In the genomic region with DNA sequence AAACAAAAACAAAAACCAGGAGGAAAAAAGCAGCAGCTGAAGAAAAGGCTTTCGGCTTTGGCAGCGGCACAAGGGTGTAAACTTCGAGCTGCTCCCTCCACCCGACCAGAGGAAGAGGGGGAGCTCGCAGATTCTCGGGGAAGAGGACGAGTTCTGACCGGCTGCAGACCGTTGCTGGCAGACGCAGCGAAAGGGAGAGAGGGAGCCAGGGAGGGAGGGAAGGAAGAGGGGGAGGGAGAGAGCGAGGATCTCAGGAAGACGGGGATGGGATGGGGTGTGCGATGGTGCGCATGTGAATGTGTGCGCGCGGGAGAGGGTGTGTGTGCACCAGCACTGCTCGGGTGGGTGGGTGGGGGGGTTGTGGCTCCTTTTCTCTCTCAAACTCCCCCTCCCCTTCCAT, we compare ENCODE assay signal across 9 mouse cellular contexts. TPM values are rescaled to one million over a fixed set of nuclear protein-coding genes. Genes with fewer than 3 reads are reported as not detected.
DNase-seq lines count a peak whose midpoint lies in the region; ATAC-seq and TF ChIP-seq lines count a peak whose summit lies in the region.
"Had no signal": no experiment of that assay in that cellular context is flagged by ENCODE, and none has a peak within 500 bp of the region (broad histone marks: within the 10 kb centered on the region; RNA-seq: fewer than 3 reads in every experiment).

No protein-coding gene starts in this region.

- no peak for TF ChIP-seq CTCF in gastrocnemius, adult 2 months (IDR thresholded peaks at IDR 0.05)
- no peak for TF ChIP-seq CTCF in left cerebral cortex, adult 2 months (IDR thresholded peaks at IDR 0.05)

- intact Hi-C loops in gastrocnemius, adult 2 months (cut with DNase I): loop anchor here (2.0 kb wide), 1 partner anchor 25 kb away; no protein-coding TSS in a partner anchor
- intact Hi-C loops in left cerebral cortex, adult 2 months (cut with DNase I): loop anchor here (2.0 to 5.0 kb wide), 2 partner anchors 25 to 37 kb away; no protein-coding TSS in a partner anchor

- H3K4me1 ChIP-seq in hindbrain, embryonic 15.5 days (replicated peaks): peaks cover 57% of the 10 kb centered on the region
- peaks cover 29% of the 10 kb centered on the region for H3K4me1 ChIP-seq in stomach, embryonic 14.5 days (ENCODE audit: control insufficient read depth, insufficient read depth, low read length)

- H3K9ac ChIP-seq in hindbrain, embryonic 15.5 days: peak overlapping the region; percentile 19; the same call in 1 of the 2 replicates
- H3K9ac ChIP-seq in stomach, embryonic 14.5 days (replicated peaks; ENCODE audit: low read depth, low read length): no peak overlapping the region

- H3K36me3 ChIP-seq in hindbrain, embryonic 15.5 days: no peaks in the 10 kb centered on the region
- no peaks in the 10 kb centered on the region for H3K36me3 ChIP-seq in stomach, embryonic 14.5 days (ENCODE audit: control insufficient read depth, insufficient read depth, low read length)

- peak; percentile 55 to 82 for DNase-seq in adrenal gland, adult (ENCODE audit: inconsistent age in 2 of 2, low spot score in 1 of 2)
- no peak for DNase-seq in adrenal gland, postnatal 4 days (ENCODE audit: low spot score in 2 of 2)
- DNase-seq in cerebellum, adult 9-10 months: peak; percentile 91
- peak; percentile 89 for DNase-seq in gastrocnemius, adult 2 months
- peak; percentile 74 to 77 for DNase-seq in left cerebral cortex, adult 2 months (ENCODE audit: extremely low spot score in 1 of 2, low spot score in 2 of 2)
- peak; percentile 81 to 92 for DNase-seq in lung, postnatal 4 days

- no peaks in the 10 kb centered on the region for H3K9me3 ChIP-seq in hindbrain, embryonic 15.5 days
- no peaks in the 10 kb centered on the region for H3K9me3 ChIP-seq in stomach, embryonic 14.5 days (ENCODE audit: control insufficient read depth, low read depth, low read length)

- H3K27me3 ChIP-seq in hindbrain, embryonic 15.5 days: peaks cover 66% of the 10 kb centered on the region
- peaks cover 32% of the 10 kb centered on the region for H3K27me3 ChIP-seq in stomach, embryonic 14.5 days (ENCODE audit: control insufficient read depth, insufficient read depth, low read length)

- WGBS in hindbrain, embryonic 15.5 days: 0% methylated on average over 18 of the region's 19 CpGs
- under 1% methylated on average over 19 of the region's 19 CpGs for WGBS in stomach, embryonic 14.5 days

- peak overlapping the region; percentile 96 for H3K27ac ChIP-seq in gastrocnemius, adult 2 months
- peak overlapping the region; percentile 83 for H3K27ac ChIP-seq in hindbrain, embryonic 15.5 days (replicated peaks)
- H3K27ac ChIP-seq in left cerebral cortex, adult 2 months: peak overlapping the region; percentile 96
- peak overlapping the region; percentile 89 for H3K27ac ChIP-seq in stomach, embryonic 14.5 days (ENCODE audit: low read length)
- H3K27ac ChIP-seq: macrophage had no signal

- peak; percentile 89 for ATAC-seq in hindbrain, embryonic 15.5 days (ENCODE audit: low FRiP score, low read depth)
- ATAC-seq in stomach, embryonic 14.5 days (ENCODE audit: insufficient number of reproducible peaks, insufficient read depth, low FRiP score, low read depth): peak; percentile 69; the same call in 1 of the 2 replicates

- peak overlapping the region; percentile 61 for H3K4me3 ChIP-seq in gastrocnemius, adult 2 months
- H3K4me3 ChIP-seq in hindbrain, embryonic 15.5 days: peak overlapping the region; percentile 36
- H3K4me3 ChIP-seq in left cerebral cortex, adult 2 months: peak overlapping the region; percentile 63
- H3K4me3 ChIP-seq in stomach, embryonic 14.5 days (ENCODE audit: low read depth, low read length): peak overlapping the region; percentile 18

- H3K4me2 ChIP-seq in hindbrain, embryonic 15.5 days: peak overlapping the region; percentile 48
- peak overlapping the region; percentile 34 for H3K4me2 ChIP-seq in stomach, embryonic 14.5 days (replicated peaks; ENCODE audit: low read depth, low read length)

RNA-seq across cellular contexts. Expression of a gene that starts 26.3 kb away (rescaled TPM):
- total RNA-seq in adrenal gland, postnatal 4 days (2021): 100 to 1,000 TPM; 134 to 137 TPM
- total RNA-seq in gastrocnemius, adult 2 months (2021): 100 to 1,000 TPM; 465 to 558 TPM
- 71.2 and 87.6 TPM in 2 replicates for polyA plus RNA-seq in hindbrain, embryonic 15.5 days (2015; fragmentation: Nextera tagmentation; extraction: Ambion mirVana)
- total RNA-seq in left cerebral cortex, adult 2 months (2021): 100 to 1,000 TPM; 347 to 350 TPM
- 37.8 and 40.5 TPM in 2 replicates for polyA plus RNA-seq in stomach, embryonic 14.5 days (2014; fragmentation: Nextera tagmentation; extraction: Ambion mirVana)

RNA-seq across cellular contexts. Expression of a gene that starts 48.8 kb away (rescaled TPM):
- 1 to 10 TPM; 5.7 to 6.7 TPM for total RNA-seq in adrenal gland, postnatal 4 days (2021)
- 10 to 100 TPM; 10.2 to 14.3 TPM for total RNA-seq in gastrocnemius, adult 2 months (2021)
- 14.0 and 15.1 TPM in 2 replicates for polyA plus RNA-seq in hindbrain, embryonic 15.5 days (2015; fragmentation: Nextera tagmentation; extraction: Ambion mirVana)
- total RNA-seq in left cerebral cortex, adult 2 months (2021): 10 to 100 TPM in 1 of 2 experiments, 1 to 10 TPM in 1; 9.7 to 11.1 TPM
- 7.1 and 7.6 TPM in 2 replicates for polyA plus RNA-seq in stomach, embryonic 14.5 days (2014; fragmentation: Nextera tagmentation; extraction: Ambion mirVana)

RNA-seq across cellular contexts. Expression of a gene that starts 51.0 kb away (rescaled TPM):
- 1 to 10 TPM; 1.2 TPM for total RNA-seq in adrenal gland, postnatal 4 days (2021)
- under 1 TPM; 0.36 to 0.78 TPM for total RNA-seq in gastrocnemius, adult 2 months (2021)
- polyA plus RNA-seq in hindbrain, embryonic 15.5 days (2015; fragmentation: Nextera tagmentation; extraction: Ambion mirVana): 1.2 and 1.7 TPM in 2 replicates
- total RNA-seq in left cerebral cortex, adult 2 months (2021): not detected
- 2.8 and 5.0 TPM in 2 replicates for polyA plus RNA-seq in stomach, embryonic 14.5 days (2014; fragmentation: Nextera tagmentation; extraction: Ambion mirVana)
- polyA plus RNA-seq: macrophage had no signal

RNA-seq across cellular contexts. Expression of a gene that starts 57.5 kb away (rescaled TPM):
- 10 to 100 TPM; 46.9 to 48.0 TPM for total RNA-seq in adrenal gland, postnatal 4 days (2021)
- 10 to 100 TPM; 16.2 to 30.4 TPM for total RNA-seq in gastrocnemius, adult 2 months (2021)
- 39.7 and 40.6 TPM in 2 replicates for polyA plus RNA-seq in hindbrain, embryonic 15.5 days (2015; fragmentation: Nextera tagmentation; extraction: Ambion mirVana)
- total RNA-seq in left cerebral cortex, adult 2 months (2021): 10 to 100 TPM; 23.9 to 25.8 TPM
- 49.5 and 50.5 TPM in 2 replicates for polyA plus RNA-seq in stomach, embryonic 14.5 days (2014; fragmentation: Nextera tagmentation; extraction: Ambion mirVana)

Comparison
In these comparisons a context has a peak if more than half of its experiments do, and no peak if none do; other contexts are left out.
1. DNase-seq: peak in adrenal gland, adult (2 of 2), cerebellum, adult 9-10 months (single experiment), gastrocnemius, adult 2 months (single experiment), left cerebral cortex, adult 2 months (2 of 2) and lung, postnatal 4 days (2 of 2); none in adrenal gland, postnatal 4 days (0 of 2).
2. Peak in every context shown above with its lines, with median percentiles within 50 percentile points of each other: H3K27ac ChIP-seq and H3K4me3 ChIP-seq.